Mouse (Mus musculus) forebrain, embryonic 11.5 days (tissue): ENCODE data around the gene Grm8. TPM values are rescaled to one million over a fixed set of nuclear protein-coding genes. Genes with fewer than 3 reads are reported as not detected.
"Not testable (repeated sequence)": the region's sequence is repeated elsewhere in the genome, so short reads cannot be mapped to it uniquely, and the experiment has no call there.

Source experiments
- ATAC-seq: fragments of 200-750 bp; cut with Nextera tagmentation; replicated peaks from 2 replicates; pipeline ENCODE4 v1.8.0; 2017; ENCODE audit warnings: moderate TSS enrichment; ENCODE audit not compliant: low FRiP score
- DNase-seq: peaks from one replicate; pipeline ENCODE4 v3.0.0-alpha.2; 2017; ENCODE audit warnings: low spot score
- H3K27ac ChIP-seq: fragments of 300-500 bp; sonication (generic); 2 replicates; pipeline ENCODE4 v1.5.1; 2014; ENCODE audit warnings: low read depth, low read length
- H3K27me3 ChIP-seq: fragments of 300-500 bp; sonication (generic); 2 replicates; pipeline ENCODE4 v1.6.1; 2014; ENCODE audit warnings: mild to moderate bottlenecking, low read length, mixed read lengths; ENCODE audit not compliant: control insufficient read depth, insufficient read depth
- H3K36me3 ChIP-seq: fragments of 300-500 bp; sonication (generic); 2 replicates; pipeline ENCODE4 v1.6.1; 2014; ENCODE audit warnings: mild to moderate bottlenecking, low read length, moderate library complexity, mixed read lengths; ENCODE audit not compliant: control insufficient read depth, insufficient read depth
- H3K4me1 ChIP-seq: fragments of 300-500 bp; sonication (generic); replicated peaks from 2 replicates; pipeline ENCODE4 v1.6.1; 2014; ENCODE audit warnings: low read length, mixed read lengths; ENCODE audit not compliant: control insufficient read depth, insufficient read depth
- H3K4me2 ChIP-seq: fragments of 300-500 bp; sonication (generic); 2 replicates; pipeline ENCODE4 v1.6.1; 2014; ENCODE audit warnings: low read depth, mild to moderate bottlenecking, low read length, moderate library complexity, mixed read lengths; ENCODE audit not compliant: severe bottlenecking
- H3K4me3 ChIP-seq: fragments of 300-500 bp; sonication (generic); 2 replicates; pipeline ENCODE4 v1.5.1; 2014; ENCODE audit warnings: low read depth, low read length
- H3K9ac ChIP-seq: fragments of 300-500 bp; sonication (generic); 2 replicates; pipeline ENCODE4 v1.6.1; 2014; ENCODE audit warnings: low read length
- H3K9me3 ChIP-seq: fragments of 300-500 bp; sonication (generic); 2 replicates; pipeline ENCODE4 v1.6.1; 2016; ENCODE audit warnings: low read length, mixed read lengths; ENCODE audit not compliant: control insufficient read depth
- WGBS: fragments of 180-500 bp; shearing (Covaris S2); extraction: QIAGEN DNeasy Blood & Tissue Kit; methylation state at CpG from one replicate; pipeline ENCODE4 v1.1.7; 2014; 5-methylcytosine and 5-hydroxymethylcytosine counted together
- polyA plus RNA-seq: library from polyadenylated mRNA; unstranded; fragments of >200 nt; fragmentation: Nextera tagmentation; extraction: Ambion mirVana; gene quantifications from 2 replicates; pipeline ENCODE4 v1.2.1, GENCODE M21; 2014

The Grm8 gene
- polyA plus RNA-seq, 1 experiment from 2014 or later, result 1.4 TPM

DNA sequence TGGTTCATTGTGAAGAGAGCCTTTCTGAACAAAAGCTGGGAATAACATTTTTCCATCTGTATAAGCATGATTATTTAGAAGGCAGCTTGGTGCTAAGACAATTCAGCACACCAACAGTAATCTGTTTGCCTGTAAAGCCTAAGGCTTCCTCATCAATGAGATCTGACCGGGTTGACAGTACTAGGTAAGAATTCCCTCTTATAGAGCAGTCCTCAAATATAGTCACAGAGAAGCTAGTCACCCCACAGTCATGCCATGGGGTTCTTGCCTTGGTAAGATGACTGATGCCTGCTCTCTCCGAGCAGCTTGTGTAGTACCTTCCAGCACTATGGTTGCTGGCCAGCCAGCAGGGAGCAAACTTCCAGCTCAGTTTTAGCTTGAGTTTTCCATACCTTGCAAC, 246.6 kb downstream of the Grm8 start:
- no peaks in the 10 kb centered on the region for H3K9me3 ChIP-seq
- no peak overlapping the region for H3K4me2 ChIP-seq
- no peaks in the 10 kb centered on the region for H3K36me3 ChIP-seq
- H3K4me3 ChIP-seq, result no peak overlapping the region
- no peaks in the 10 kb centered on the region for H3K27me3 ChIP-seq
- H3K27ac ChIP-seq, result no peak overlapping the region
- H3K4me1 ChIP-seq, result no peaks in the 10 kb centered on the region
- no peak for DNase-seq
- no peak overlapping the region for H3K9ac ChIP-seq
- no peak for ATAC-seq
- WGBS, result 83% methylated on average over 2 of the region's 2 CpGs

DNA sequence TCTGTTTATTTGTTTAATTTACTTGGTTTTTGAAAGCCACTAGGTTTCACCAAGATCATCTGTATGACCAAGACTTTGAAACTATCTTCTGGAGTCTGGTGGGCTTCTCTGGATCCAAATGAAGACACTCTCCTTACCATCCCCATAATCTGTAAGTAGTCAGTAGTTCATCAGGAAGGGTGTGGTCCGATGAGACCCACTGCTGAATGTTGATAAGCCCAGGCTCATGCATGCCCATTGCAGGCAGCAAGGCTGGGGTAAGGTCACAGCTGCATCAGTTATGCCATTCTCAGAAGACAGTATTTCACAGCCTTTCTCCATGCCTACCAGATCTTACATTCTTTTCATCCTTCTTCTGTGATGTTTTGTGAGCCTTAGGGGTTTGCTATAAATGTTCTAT, 247.1 kb downstream of the Grm8 start:
- DNase-seq (no peak), ATAC-seq (no peak)
- no peak overlapping the region for H3K4me3 ChIP-seq
- H3K27me3 ChIP-seq, result no peaks in the 10 kb centered on the region
- H3K36me3 ChIP-seq, result no peaks in the 10 kb centered on the region
- H3K9ac ChIP-seq, result no peak overlapping the region
- no peak overlapping the region for H3K27ac ChIP-seq
- WGBS, result 83% methylated on average over 1 of the region's 1 CpGs
- H3K4me2 ChIP-seq, result no peak overlapping the region
- H3K4me1 ChIP-seq, result no peaks in the 10 kb centered on the region
- H3K9me3 ChIP-seq, result no peaks in the 10 kb centered on the region

DNA sequence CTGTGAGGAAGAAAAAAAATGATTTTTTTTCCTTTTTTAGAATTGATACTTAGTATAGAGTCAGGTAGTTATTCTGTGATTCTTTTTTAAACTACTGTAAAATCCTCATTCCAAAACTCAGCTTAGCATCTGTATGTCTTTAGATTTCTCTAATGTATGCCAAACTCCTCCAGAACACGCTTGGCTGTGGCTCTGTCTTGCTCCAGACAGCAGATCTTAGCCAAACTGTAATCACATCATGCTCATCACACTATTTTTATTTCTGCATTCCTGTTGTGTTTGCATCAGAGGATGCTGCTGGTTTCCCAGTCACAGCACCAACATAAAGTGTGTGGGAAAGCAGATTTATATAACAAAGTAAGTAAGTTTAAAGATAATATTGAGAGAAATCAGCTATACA, 249.2 kb downstream of the Grm8 start:
- Histone ChIP-seq H3K4me2 (no peak overlapping the region), H3K4me1 (no peaks in the 10 kb centered on the region), H3K27me3 (no peaks in the 10 kb centered on the region), H3K9ac (no peak overlapping the region), H3K4me3 (no peak overlapping the region), H3K36me3 (no peaks in the 10 kb centered on the region), H3K27ac (no peak overlapping the region), H3K9me3 (no peaks in the 10 kb centered on the region)
- 84% methylated on average over 1 of the region's 1 CpGs for WGBS
- DNase-seq, result no peak
- ATAC-seq, result no peak

DNA sequence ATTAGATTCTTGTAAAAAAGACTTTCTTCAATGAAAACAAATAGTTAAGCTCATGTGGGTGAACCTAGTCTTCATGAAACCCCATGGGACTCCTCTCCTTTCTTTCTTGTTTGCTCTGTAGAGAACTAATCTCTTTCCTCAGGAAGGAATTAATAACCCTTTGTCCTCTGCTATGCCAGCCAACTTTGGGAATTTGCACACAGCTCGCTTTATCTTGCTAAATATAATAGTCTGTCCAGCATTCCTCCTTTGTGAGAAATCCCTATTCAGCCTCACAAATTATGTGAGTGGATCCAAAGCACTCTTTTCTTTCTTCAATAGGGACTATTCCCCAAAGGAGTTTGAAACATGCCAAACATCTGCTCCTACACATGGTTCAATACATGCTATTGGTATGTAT, 285.3 kb downstream of the Grm8 start:
- ATAC-seq, result peak; percentile 61
- Histone ChIP-seq H3K36me3 (no peaks in the 10 kb centered on the region), H3K27ac (no peak overlapping the region)

DNA sequence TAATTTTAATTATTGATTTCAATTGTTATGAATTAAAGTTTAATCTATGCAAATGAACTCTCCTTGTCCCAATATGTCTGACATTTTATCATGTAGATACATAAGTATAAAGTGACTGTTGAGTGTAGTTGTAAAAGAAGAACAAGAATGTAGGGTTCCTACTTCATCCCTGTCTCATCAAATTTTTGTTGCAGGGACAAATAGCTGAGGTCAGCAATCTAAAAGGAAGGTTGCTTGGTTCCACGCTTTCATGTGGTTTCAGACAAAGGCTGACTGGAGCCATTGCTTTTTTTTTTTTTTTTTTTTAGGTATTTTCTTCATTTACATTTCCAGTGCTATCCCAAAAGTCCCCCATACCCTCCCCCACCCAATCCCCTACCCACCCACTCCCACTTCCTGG, 298.8 kb downstream of the Grm8 start:
- Histone ChIP-seq H3K4me2 (no peak overlapping the region), H3K36me3 (no peaks in the 10 kb centered on the region), H3K27ac (no peak overlapping the region), H3K27me3 (no peaks in the 10 kb centered on the region), H3K4me1 (no peaks in the 10 kb centered on the region), H3K9me3 (no peaks in the 10 kb centered on the region), H3K4me3 (no peak overlapping the region), H3K9ac (no peak overlapping the region)
- DNase-seq, result no peak
- ATAC-seq, result no peak
- WGBS, result 96% methylated on average over 1 of the region's 1 CpGs

More for the DNA sequence above, 285.3 kb downstream of the Grm8 start:
- no peak overlapping the region for H3K9ac ChIP-seq
- H3K9me3 ChIP-seq, result no peaks in the 10 kb centered on the region
- no peak overlapping the region for H3K4me2 ChIP-seq
- no peaks in the 10 kb centered on the region for H3K27me3 ChIP-seq
- DNase-seq, result no peak
- H3K4me3 ChIP-seq, result no peak overlapping the region
- WGBS, result 15% methylated on average over 1 of the region's 1 CpGs
- H3K4me1 ChIP-seq, result no peaks in the 10 kb centered on the region; the same call in 1 of the 2 replicates

DNA sequence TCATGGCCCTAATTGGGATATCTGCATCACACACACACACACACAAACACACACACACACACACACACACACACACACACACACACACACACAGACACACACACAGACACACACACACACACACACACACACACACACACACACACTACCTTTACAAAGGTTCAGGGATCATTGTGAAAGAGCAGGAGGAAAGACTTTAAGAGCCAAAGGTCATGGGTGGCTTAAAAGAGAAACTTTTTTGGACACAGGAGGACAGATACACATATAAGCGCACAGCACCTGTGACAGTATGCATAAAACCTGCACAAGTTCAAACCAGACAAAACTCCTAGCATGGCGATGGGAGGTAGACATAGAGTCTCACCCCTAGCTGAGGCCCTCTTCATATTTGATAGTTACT, 315.2 kb downstream of the Grm8 start:
- H3K27ac ChIP-seq, H3K9ac ChIP-seq, H3K4me2 ChIP-seq, H3K9me3 ChIP-seq, H3K27me3 ChIP-seq, ATAC-seq, H3K4me1 ChIP-seq, H3K4me3 ChIP-seq, DNase-seq, H3K36me3 ChIP-seq: not testable (repeated sequence)
- 94% methylated on average over 2 of the region's 2 CpGs for WGBS

DNA sequence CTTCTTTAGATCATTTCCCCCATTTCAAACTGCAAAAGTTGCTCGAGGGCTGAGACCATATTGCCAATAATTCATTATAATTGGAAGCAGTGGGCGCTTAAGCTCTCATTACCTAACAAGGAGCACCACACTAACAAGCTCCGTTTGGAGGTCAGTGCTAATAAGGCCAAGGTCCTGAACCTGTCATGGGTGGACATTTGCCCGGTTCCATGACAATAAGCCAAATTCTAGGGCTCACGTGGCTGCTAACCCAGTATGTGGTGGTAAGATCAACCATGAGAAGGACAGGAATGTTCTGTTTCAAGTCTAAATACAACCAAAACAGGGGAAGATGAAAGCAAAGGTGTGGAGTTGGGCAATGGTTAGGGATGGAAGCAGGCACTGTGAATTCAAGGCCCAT, 322.2 kb downstream of the Grm8 start:
- no peak for DNase-seq
- no peak overlapping the region for H3K4me2 ChIP-seq
- H3K9ac ChIP-seq, result no peak overlapping the region
- no peaks in the 10 kb centered on the region for H3K4me1 ChIP-seq
- no peak for ATAC-seq
- H3K27ac ChIP-seq, result no peak overlapping the region
- WGBS, result 55% methylated on average over 5 of the region's 5 CpGs
- no peaks in the 10 kb centered on the region for H3K9me3 ChIP-seq
- no peaks in the 10 kb centered on the region for H3K27me3 ChIP-seq
- H3K4me3 ChIP-seq, result no peak overlapping the region
- no peaks in the 10 kb centered on the region for H3K36me3 ChIP-seq

DNA sequence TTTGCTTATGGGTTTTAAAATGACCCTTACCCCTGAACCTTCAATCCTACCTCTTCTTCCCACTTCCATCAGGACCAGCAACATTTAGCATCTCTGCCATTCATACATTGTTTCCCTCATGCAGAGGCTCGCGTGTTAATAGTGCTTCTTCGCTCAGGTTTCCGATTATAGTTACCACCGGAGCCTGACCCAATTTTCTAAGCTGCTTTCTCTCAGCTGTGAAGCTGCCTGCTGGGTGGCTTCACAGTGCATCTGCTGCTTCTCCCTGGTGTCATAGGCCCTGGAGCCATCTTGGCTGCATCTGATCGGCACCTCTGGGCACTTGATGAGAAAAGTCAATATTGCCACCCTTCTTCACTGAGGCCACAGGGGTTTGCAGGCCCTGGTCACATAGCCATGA, 325.0 kb downstream of the Grm8 start:
- no peak for DNase-seq
- Histone ChIP-seq H3K4me3 (no peak overlapping the region), H3K9ac (no peak overlapping the region), H3K36me3 (no peaks in the 10 kb centered on the region), H3K9me3 (no peaks in the 10 kb centered on the region), H3K27me3 (no peaks in the 10 kb centered on the region), H3K27ac (no peak overlapping the region), H3K4me2 (no peak overlapping the region), H3K4me1 (no peaks in the 10 kb centered on the region)
- 93% methylated on average over 6 of the region's 6 CpGs for WGBS
- no peak for ATAC-seq

DNA sequence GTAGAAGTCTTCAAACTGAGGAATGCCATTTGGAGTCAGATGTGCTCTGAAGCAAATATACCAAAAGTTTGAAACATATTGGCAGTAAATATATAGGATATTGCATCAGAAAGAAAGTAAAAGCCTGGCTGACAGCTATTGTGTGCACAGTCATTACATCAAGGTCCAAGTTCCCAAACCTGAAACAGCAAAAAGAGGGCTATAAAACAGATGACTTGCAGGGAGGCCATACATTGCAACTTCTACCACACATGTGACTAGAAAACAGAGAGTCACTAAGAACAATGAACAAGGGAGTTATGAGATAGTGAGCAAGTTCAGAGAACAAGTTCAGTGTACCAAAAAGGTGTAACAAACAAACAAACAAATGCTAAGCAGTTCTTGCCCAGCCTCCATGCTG, 328.2 kb downstream of the Grm8 start:
- Histone ChIP-seq H3K9ac (no peak overlapping the region), H3K36me3 (no peaks in the 10 kb centered on the region), H3K27ac (no peak overlapping the region), H3K4me3 (no peak overlapping the region), H3K27me3 (no peaks in the 10 kb centered on the region), H3K4me2 (no peak overlapping the region), H3K4me1 (no peaks in the 10 kb centered on the region), H3K9me3 (no peaks in the 10 kb centered on the region)
- no peak for ATAC-seq
- no peak for DNase-seq
